Mouse (Mus musculus): ENCODE measurements around the gene Paox.

- TF ChIP-seq CTCF (IDR thresholded peaks at IDR 0.05; ENCODE audit: low read depth, low read length) (no peak), POLR2A (IDR thresholded peaks at IDR 0.05; ENCODE audit: extremely low read depth, insufficient read depth, low read length) (no peak)
Observed at GRCm38 (mm10) chr7:140184206-140184605, 68.6 kb downstream of the Paox start.
